23 mouse cellular contexts compared by ENCODE assay signal in the genomic region with DNA sequence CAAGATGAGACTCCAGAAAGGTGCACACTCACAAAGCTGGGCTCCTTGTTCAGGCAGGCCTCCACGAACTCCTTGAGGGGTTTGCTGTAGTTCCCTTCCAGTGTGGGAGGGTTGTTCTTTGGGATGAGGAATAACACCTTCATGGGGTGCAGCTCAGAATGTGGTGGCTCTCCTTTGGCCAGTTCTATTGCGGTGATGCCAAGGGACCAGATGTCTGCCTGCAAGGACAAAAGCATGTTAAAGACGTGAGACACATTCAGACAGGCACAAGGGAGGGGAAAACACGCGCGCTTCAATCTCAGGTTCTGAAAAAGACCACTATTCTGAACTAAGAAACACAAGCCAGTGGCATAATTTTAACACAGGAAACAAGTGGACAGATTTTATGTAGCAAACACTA.
A peak's percentile ranks its signal among the peaks of the same experiment; 100 is the strongest.
DNase-seq lines count a peak whose midpoint lies in the region; ATAC-seq and TF ChIP-seq lines count a peak whose summit lies in the region.
"Had no signal": no experiment of that assay in that cellular context is flagged by ENCODE, and none has a peak within 500 bp of the region (broad histone marks: within the 10 kb centered on the region; RNA-seq: fewer than 3 reads in every experiment).

No protein-coding gene starts in this region.

- no peaks in the 10 kb centered on the region for H3K27me3 ChIP-seq in forebrain, embryonic 14.5 days (replicated peaks; ENCODE audit: control insufficient read depth, insufficient read depth, low read length)
- H3K27me3 ChIP-seq in forebrain, embryonic 12.5 days = no peaks in the 10 kb centered on the region
- H3K27me3 ChIP-seq in forebrain, embryonic 15.5 days = no peaks in the 10 kb centered on the region
- no peaks in the 10 kb centered on the region for H3K27me3 ChIP-seq in forebrain, embryonic 11.5 days (ENCODE audit: control insufficient read depth, insufficient read depth, low read length)
- no peaks in the 10 kb centered on the region for H3K27me3 ChIP-seq in forebrain, embryonic 16.5 days (replicated peaks; ENCODE audit: control insufficient read depth, insufficient read depth, low read length)
- H3K27me3 ChIP-seq in forebrain, embryonic 13.5 days = no peaks in the 10 kb centered on the region
- H3K27me3 ChIP-seq: CH12.LX, Patski had no signal

- WGBS in forebrain, embryonic 14.5 days = 70% methylated on average over 6 of the region's 6 CpGs
- WGBS in forebrain, embryonic 12.5 days = 88% methylated on average over 6 of the region's 6 CpGs
- WGBS in forebrain, embryonic 15.5 days = 72% methylated on average over 6 of the region's 6 CpGs
- WGBS in forebrain, embryonic 11.5 days = 92% methylated on average over 6 of the region's 6 CpGs
- 67% methylated on average over 6 of the region's 6 CpGs for WGBS in forebrain, embryonic 16.5 days
- 84% methylated on average over 6 of the region's 6 CpGs for WGBS in forebrain, embryonic 13.5 days

- no peak overlapping the region for H3K27ac ChIP-seq in forebrain, embryonic 14.5 days (ENCODE audit: low read depth, low read length)
- no peak overlapping the region for H3K27ac ChIP-seq in forebrain, embryonic 12.5 days
- peak overlapping the region; percentile 9; the same call in 1 of the 2 replicates for H3K27ac ChIP-seq in forebrain, embryonic 15.5 days (replicated peaks)
- no peak overlapping the region for H3K27ac ChIP-seq in forebrain, embryonic 11.5 days (ENCODE audit: low read depth, low read length)
- no peak overlapping the region for H3K27ac ChIP-seq in forebrain, embryonic 16.5 days (ENCODE audit: low read length)
- H3K27ac ChIP-seq in forebrain, embryonic 13.5 days = no peak overlapping the region

- TF ChIP-seq CTCF in brain, embryonic 14.5 days (IDR thresholded peaks at IDR 0.05; ENCODE audit: borderline replicate concordance, extremely low read depth, insufficient read depth, insufficient read length) = no peak

- TF ChIP-seq POLR2A in brain, embryonic 14.5 days (IDR thresholded peaks at IDR 0.05; ENCODE audit: borderline replicate concordance, extremely low read depth, insufficient read depth, insufficient read length, poor library complexity, severe bottlenecking) = no peak

- H3K9me3 ChIP-seq in forebrain, embryonic 14.5 days (replicated peaks; ENCODE audit: control insufficient read depth, low read length) = no peaks in the 10 kb centered on the region
- H3K9me3 ChIP-seq in forebrain, embryonic 12.5 days = no peaks in the 10 kb centered on the region
- no peaks in the 10 kb centered on the region for H3K9me3 ChIP-seq in forebrain, embryonic 15.5 days
- H3K9me3 ChIP-seq in forebrain, embryonic 11.5 days (ENCODE audit: control insufficient read depth, low read length) = no peaks in the 10 kb centered on the region
- no peaks in the 10 kb centered on the region for H3K9me3 ChIP-seq in forebrain, embryonic 16.5 days (ENCODE audit: control insufficient read depth, low read length)
- H3K9me3 ChIP-seq in forebrain, embryonic 13.5 days (replicated peaks) = no peaks in the 10 kb centered on the region
- H3K9me3 ChIP-seq: G1E had no signal

- H3K9ac ChIP-seq in forebrain, embryonic 14.5 days (ENCODE audit: low read length) = no peak overlapping the region
- H3K9ac ChIP-seq in forebrain, embryonic 12.5 days = no peak overlapping the region
- H3K9ac ChIP-seq in forebrain, embryonic 15.5 days (replicated peaks) = no peak overlapping the region
- H3K9ac ChIP-seq in forebrain, embryonic 11.5 days (ENCODE audit: low read length) = no peak overlapping the region
- H3K9ac ChIP-seq in forebrain, embryonic 16.5 days (replicated peaks; ENCODE audit: low read depth, low read length) = no peak overlapping the region
- H3K9ac ChIP-seq in forebrain, embryonic 13.5 days = no peak overlapping the region

- peak; percentile 50; the same call in 1 of the 2 replicates for ATAC-seq in forebrain, embryonic 14.5 days
- no peak for ATAC-seq in forebrain, embryonic 12.5 days (ENCODE audit: low FRiP score)
- ATAC-seq in forebrain, embryonic 15.5 days (replicated peaks) = no peak
- no peak for ATAC-seq in forebrain, embryonic 11.5 days (replicated peaks; ENCODE audit: low FRiP score)
- ATAC-seq in forebrain, embryonic 16.5 days = peak; percentile 49
- ATAC-seq in forebrain, embryonic 13.5 days = no peak
- ATAC-seq: activated CD4-positive, CD25-positive, alpha-beta regulatory T cell, adult 4 months; CD4-positive, CD25-positive, alpha-beta regulatory T cell, adult 4 months; Patski had no signal

- no peak overlapping the region for H3K4me3 ChIP-seq in forebrain, embryonic 14.5 days (ENCODE audit: low read depth, low read length)
- H3K4me3 ChIP-seq in forebrain, embryonic 12.5 days (replicated peaks) = no peak overlapping the region
- no peak overlapping the region for H3K4me3 ChIP-seq in forebrain, embryonic 15.5 days
- H3K4me3 ChIP-seq in forebrain, embryonic 11.5 days (ENCODE audit: low read depth, low read length) = no peak overlapping the region
- no peak overlapping the region for H3K4me3 ChIP-seq in forebrain, embryonic 16.5 days (replicated peaks; ENCODE audit: low read length)
- H3K4me3 ChIP-seq in forebrain, embryonic 13.5 days = no peak overlapping the region

- H3K4me2 ChIP-seq in forebrain, embryonic 14.5 days (ENCODE audit: low read length) = no peak overlapping the region
- no peak overlapping the region for H3K4me2 ChIP-seq in forebrain, embryonic 12.5 days
- H3K4me2 ChIP-seq in forebrain, embryonic 15.5 days (replicated peaks) = no peak overlapping the region
- H3K4me2 ChIP-seq in forebrain, embryonic 11.5 days (ENCODE audit: low read depth, low read length, severe bottlenecking) = no peak overlapping the region
- no peak overlapping the region for H3K4me2 ChIP-seq in forebrain, embryonic 16.5 days (ENCODE audit: low read length)
- H3K4me2 ChIP-seq in forebrain, embryonic 13.5 days = no peak overlapping the region

- peak; percentile 34 for DNase-seq in forebrain, embryonic 14.5 days (ENCODE audit: low spot score)
- no peak for DNase-seq in forebrain, embryonic 11.5 days (ENCODE audit: low spot score)
- peak; percentile 64 for DNase-seq in brain, embryonic 14.5 days (ENCODE audit: low read depth)
- DNase-seq in urinary bladder, postnatal 4 days (ENCODE audit: low spot score in 2 of 2) = no peak
- DNase-seq: adrenal gland, adult 2 months; adrenal gland, adult 8-10 months; adrenal gland, postnatal 10 days; adrenal gland, postnatal 14 days; adrenal gland, postnatal 25 days; adrenal gland, postnatal 36 days; B cell, adult 2 months; cerebellum, adult 11 months; cerebellum, adult 11-12 months; cerebellum, adult 18-20 months had no signal

- H3K4me1 ChIP-seq in forebrain, embryonic 14.5 days (ENCODE audit: control insufficient read depth, insufficient read depth, low read length) = no peaks in the 10 kb centered on the region
- no peaks in the 10 kb centered on the region for H3K4me1 ChIP-seq in forebrain, embryonic 12.5 days
- H3K4me1 ChIP-seq in forebrain, embryonic 15.5 days = 0 out of 2 replicates have a peak, but pooled peaks cover 4% of the 10 kb centered on the region
- no peaks in the 10 kb centered on the region for H3K4me1 ChIP-seq in forebrain, embryonic 11.5 days (replicated peaks; ENCODE audit: control insufficient read depth, insufficient read depth, low read length)
- H3K4me1 ChIP-seq in forebrain, embryonic 16.5 days (replicated peaks; ENCODE audit: control insufficient read depth, insufficient read depth, low read length) = 0 out of 2 replicates have a peak, but pooled peaks cover 4% of the 10 kb centered on the region
- H3K4me1 ChIP-seq in forebrain, embryonic 13.5 days = no peaks in the 10 kb centered on the region; the same call in 1 of the 2 replicates

- peaks cover 48% of the 10 kb centered on the region for H3K36me3 ChIP-seq in forebrain, embryonic 14.5 days (ENCODE audit: control insufficient read depth, insufficient read depth, low read length)
- peaks cover 60% of the 10 kb centered on the region for H3K36me3 ChIP-seq in forebrain, embryonic 12.5 days (replicated peaks)
- H3K36me3 ChIP-seq in forebrain, embryonic 15.5 days = peaks cover 13% of the 10 kb centered on the region; the same call in 1 of the 2 replicates
- no peaks in the 10 kb centered on the region; the same call in 1 of the 2 replicates for H3K36me3 ChIP-seq in forebrain, embryonic 11.5 days (ENCODE audit: control insufficient read depth, insufficient read depth, low read length)
- peaks cover 7% of the 10 kb centered on the region for H3K36me3 ChIP-seq in forebrain, embryonic 16.5 days (ENCODE audit: control insufficient read depth, insufficient read depth)
- peaks cover 64% of the 10 kb centered on the region for H3K36me3 ChIP-seq in forebrain, embryonic 13.5 days (ENCODE audit: poor library complexity, severe bottlenecking)

Comparison
In these comparisons a context has a peak if more than half of its experiments do, and no peak if none do; other contexts are left out.
1. ATAC-seq: peak in forebrain, embryonic 14.5 days (single experiment) and forebrain, embryonic 16.5 days (single experiment); none in forebrain, embryonic 12.5 days (single experiment), forebrain, embryonic 15.5 days (single experiment), forebrain, embryonic 11.5 days (single experiment) and forebrain, embryonic 13.5 days (single experiment).
2. DNase-seq: peak in forebrain, embryonic 14.5 days (single experiment) and brain, embryonic 14.5 days (single experiment); none in forebrain, embryonic 11.5 days (single experiment) and urinary bladder, postnatal 4 days (0 of 2).